Mouse (Mus musculus): ENCODE measurements at regions not wholly inside any gene's neighbourhood (a gene's known extent, or its start where the extent isn't known, plus 50 kb on each side); places are given as distances from the start of the nearest gene placed in this dataset.
A peak's percentile ranks its signal among the peaks of the same experiment; 100 is the strongest.

- no peak for DNase-seq (ENCODE audit: inconsistent age in 2 of 2, low spot score in 1 of 2)
Observed at GRCm38 (mm10) chr16:47081896-47082295, 583.6 kb upstream of the Nectin3 start.

GRCm38 (mm10) chr16:47080330-47080729 lies 582.0 kb upstream of the Nectin3 start:
- no peak for DNase-seq (ENCODE audit: inconsistent age in 2 of 2, low spot score in 1 of 2)

GRCm38 (mm10) chr16:47059293-47059963 lies 561.1 kb upstream of the Nectin3 start:
- DNase-seq (ENCODE audit: inconsistent age in 2 of 2, low spot score in 1 of 2) = no peak

GRCm38 (mm10) chr16:47058811-47059210 lies 560.5 kb upstream of the Nectin3 start:
- no peak for DNase-seq (ENCODE audit: inconsistent age in 2 of 2, low spot score in 1 of 2)

GRCm38 (mm10) chr16:47025971-47026370 lies 527.6 kb upstream of the Nectin3 start:
- DNase-seq (ENCODE audit: inconsistent age in 2 of 2, low spot score in 1 of 2) = no peak

DNA sequence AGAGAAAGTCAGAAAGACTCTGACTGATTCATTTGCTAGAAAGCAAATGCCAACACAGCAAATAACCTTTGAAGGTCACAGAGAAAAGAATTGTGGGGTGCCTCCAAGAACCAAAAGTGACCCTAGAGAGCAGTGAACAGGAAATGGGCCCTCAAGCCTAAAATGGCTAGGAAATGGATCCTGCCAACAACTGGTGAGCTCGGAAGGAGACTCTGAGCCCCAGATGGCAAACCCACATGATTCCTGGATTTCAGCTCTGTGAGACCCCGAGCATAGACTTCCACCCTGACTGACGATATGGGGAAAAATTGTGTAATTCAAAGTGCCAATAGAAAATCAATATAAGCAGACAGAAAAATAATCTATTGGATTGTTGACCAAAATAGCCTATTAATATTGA lies 519.2 kb upstream of the Nectin3 start:
- no peak for DNase-seq (ENCODE audit: inconsistent age in 2 of 2, low spot score in 1 of 2)

- DNase-seq (ENCODE audit: inconsistent age in 2 of 2, low spot score in 1 of 2) = no peak
Observed at GRCm38 (mm10) chr16:46982910-46983600, 484.7 kb upstream of the Nectin3 start.

DNA sequence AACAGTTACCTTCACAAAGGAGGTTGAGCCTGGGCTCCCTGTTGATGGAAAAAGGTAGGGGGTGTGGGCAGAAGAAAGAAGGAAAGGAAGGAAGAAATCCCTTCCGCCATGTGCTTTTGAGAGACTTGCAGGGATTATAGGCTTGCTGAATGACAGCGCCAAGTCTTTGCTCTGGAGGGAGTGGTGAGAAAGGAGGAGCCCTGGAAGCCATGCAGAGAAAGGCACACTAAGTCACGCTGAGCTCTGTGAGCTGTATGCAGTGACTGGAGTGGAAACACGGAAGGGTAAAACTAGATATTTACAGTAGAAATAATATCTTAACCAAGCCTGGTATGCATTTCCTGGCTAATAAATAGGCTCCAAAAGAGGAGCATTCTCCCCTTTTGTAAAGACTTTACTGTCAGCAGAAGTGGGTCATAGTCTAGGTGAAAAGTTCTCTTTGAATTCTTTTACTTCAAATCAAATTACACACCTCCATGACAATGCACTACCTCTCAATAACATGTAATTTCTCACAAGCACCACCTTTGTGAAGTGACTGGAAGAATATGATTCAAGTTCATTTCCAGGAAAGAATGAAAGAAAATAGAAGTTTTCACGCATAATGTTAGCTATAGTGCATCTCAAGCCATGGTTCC lies 484.1 kb upstream of the Nectin3 start:
- DNase-seq (ENCODE audit: inconsistent age in 2 of 2, low spot score in 1 of 2) = no peak

GRCm38 (mm10) chr16:46965741-46966140 lies 467.4 kb upstream of the Nectin3 start:
- no peak for DNase-seq (ENCODE audit: inconsistent age in 2 of 2, low spot score in 1 of 2)

- DNase-seq (ENCODE audit: inconsistent age in 2 of 2, low spot score in 1 of 2) = peak in 1 of 2 experiments; percentile 54
Observed at GRCm38 (mm10) chr16:46956990-46957389, 458.7 kb upstream of the Nectin3 start.

DNA sequence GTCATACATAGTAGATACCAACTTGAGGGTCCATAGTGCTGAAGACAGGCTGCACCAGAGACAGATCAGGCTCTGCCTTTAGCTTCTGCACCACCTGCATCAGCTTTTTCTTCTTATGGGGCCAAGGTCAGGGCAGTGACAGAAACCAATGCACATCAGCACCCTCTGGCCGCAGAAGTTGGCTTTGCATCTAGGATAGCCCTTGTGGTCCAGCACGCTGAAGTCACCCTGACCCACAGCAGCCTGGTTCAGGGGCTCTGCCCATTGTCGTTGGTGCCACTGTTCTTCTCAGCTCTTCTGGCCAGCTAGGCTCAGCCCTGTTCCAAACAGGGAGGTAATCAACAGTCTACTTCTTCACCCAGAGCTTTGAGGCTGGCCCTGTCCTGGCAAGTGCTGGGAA lies 427.7 kb upstream of the Nectin3 start:
- DNase-seq (ENCODE audit: inconsistent age in 2 of 2, low spot score in 1 of 2) = peak in 1 of 2 experiments; percentile 19

DNA sequence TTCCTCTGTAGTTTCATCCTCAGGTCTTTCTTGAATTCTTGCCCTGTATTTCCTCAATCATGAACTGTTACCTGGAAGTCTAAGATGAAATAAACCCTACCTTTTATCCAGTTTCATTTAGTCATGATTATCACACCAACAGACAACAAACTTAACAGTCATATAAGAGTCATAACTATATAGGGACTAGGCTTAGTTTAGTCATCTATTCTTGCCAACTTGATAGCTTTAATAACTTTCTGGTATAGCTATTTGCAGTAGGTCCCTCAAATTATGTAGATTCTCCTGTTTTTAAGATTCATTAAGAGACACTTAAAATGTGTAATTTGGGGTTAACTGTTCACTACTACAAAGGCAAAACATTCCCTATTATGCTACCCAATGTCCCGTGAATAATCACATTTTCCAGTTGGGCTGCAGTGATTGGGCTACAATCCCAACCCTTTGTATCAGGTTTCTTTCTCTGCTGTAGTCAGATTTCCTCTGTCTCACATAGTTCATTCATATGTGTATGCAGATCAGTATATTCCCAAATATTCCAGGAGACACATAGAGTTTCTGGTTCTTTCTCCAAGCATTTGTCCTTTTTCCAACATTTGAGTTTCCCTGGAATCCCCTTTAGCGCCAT lies 396.4 kb upstream of the Nectin3 start:
- DNase-seq (ENCODE audit: inconsistent age in 2 of 2, low spot score in 1 of 2) = no peak

GRCm38 (mm10) chr16:46878739-46879138 lies 380.4 kb upstream of the Nectin3 start:
- no peak for DNase-seq (ENCODE audit: inconsistent age in 2 of 2, low spot score in 1 of 2)

DNA sequence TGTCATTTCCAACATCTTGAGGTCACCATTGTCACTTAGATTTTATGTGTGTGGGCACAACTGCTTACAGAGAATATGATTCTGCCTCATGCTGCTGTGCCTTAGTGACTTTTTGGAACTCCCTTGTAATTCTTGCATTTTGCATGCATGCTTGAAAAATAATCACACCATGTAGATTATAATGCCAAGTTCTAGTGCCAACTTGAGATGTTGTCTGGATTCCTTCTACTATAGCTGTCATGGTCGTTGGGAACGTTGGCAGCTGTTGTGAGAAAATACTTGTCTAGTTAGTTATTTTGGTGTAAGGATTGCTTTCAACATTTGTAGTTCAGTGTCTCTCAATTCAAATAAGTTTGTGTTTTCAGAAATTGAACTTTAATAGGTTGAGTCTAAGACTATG lies 365.6 kb upstream of the Nectin3 start:
- no peak for DNase-seq (ENCODE audit: inconsistent age in 2 of 2, low spot score in 1 of 2)

- no peak for DNase-seq (ENCODE audit: inconsistent age in 2 of 2, low spot score in 1 of 2)
Observed at GRCm38 (mm10) chr16:46849534-46849933, 351.2 kb upstream of the Nectin3 start.

GRCm38 (mm10) chr16:46848755-46849154 lies 350.4 kb upstream of the Nectin3 start:
- no peak for DNase-seq (ENCODE audit: inconsistent age in 2 of 2, low spot score in 1 of 2)

- no peak for DNase-seq (ENCODE audit: inconsistent age in 2 of 2, low spot score in 1 of 2)
Observed at GRCm38 (mm10) chr16:46847707-46848356, 349.5 kb upstream of the Nectin3 start.

DNA sequence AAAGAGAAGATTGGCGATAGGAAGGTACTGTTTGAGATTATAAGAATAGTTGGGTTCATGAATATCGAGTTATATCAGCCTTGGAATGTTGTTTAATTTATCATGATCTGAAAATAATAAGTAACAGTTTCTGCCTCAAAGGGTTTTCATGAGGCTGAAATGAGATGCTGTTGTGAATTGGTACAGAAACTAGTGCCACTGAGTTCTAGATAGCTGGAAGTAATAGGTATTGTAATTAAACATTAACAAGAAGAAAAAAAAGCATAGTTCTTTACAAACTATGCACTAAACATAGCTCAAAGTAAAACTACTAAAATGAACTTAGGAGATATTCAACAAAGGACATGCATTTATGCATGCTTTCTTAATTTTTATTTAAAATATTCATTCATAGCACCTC lies 342.9 kb upstream of the Nectin3 start:
- no peak for DNase-seq (ENCODE audit: inconsistent age in 2 of 2, low spot score in 1 of 2)

DNA sequence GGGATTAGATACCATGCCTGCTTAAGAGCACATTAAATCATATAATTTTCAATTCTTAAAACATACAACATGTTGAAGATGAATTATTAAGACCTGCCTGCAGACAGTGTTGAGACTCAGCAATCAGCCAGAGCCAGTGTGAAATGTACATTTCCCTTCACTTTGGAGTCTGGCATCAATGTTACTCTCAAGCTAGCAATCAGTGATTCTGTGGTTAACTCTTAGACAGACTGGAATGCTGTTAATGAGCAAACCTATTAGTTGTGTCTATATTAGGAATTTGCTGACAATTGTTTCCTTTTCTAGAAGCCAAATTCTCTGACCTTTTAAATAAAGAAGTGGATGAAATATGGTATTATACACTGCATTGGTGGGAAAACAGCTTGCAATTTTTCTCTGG lies 342.4 kb upstream of the Nectin3 start:
- DNase-seq (ENCODE audit: inconsistent age in 2 of 2, low spot score in 1 of 2) = no peak

GRCm38 (mm10) chr16:46825147-46825546 lies 326.8 kb upstream of the Nectin3 start:
- no peak for DNase-seq (ENCODE audit: inconsistent age in 2 of 2, low spot score in 1 of 2)

- DNase-seq (ENCODE audit: inconsistent age in 2 of 2, low spot score in 1 of 2) = no peak
Observed at GRCm38 (mm10) chr16:46822753-46823152, 324.4 kb upstream of the Nectin3 start.
